Mouse (Mus musculus): ENCODE measurements around the gene Tmem30a.

DNA sequence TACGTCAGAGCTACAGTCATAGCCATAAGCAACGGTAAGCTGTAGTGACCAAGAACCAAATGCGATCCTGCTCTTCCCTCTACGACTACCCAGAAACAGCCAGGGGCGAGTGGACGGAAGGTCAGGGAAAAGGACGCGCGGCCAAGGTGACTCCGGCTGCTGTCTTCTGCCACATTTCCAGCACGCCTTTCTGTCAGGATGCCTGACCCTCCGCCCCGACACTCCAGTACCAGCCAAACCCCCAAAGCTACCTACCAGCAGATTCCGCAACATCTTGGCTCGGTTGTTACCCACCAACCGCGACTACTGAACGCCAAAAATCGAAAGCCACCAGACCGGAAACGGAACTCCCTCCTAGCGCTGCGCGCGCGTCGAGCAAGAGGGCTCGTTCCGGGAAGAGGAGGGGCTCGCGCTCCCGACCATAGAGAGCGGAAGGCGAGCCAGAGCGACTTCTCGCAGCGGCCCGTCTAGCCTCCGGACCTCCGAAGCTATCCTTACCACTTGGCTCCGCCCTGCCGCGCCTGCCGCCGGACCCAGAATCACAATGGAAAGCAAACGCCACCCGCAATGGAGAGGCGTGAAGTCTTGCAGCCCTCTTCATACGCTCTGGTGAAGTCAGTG is 33.8 kb downstream of the Tmem30a start, which contains the start of gene Cox7a2:
- no peak for TF ChIP-seq CTCF (conservative IDR thresholded peaks at IDR 0.05; ENCODE audit: low read length)
- no peak for TF ChIP-seq NANOG (IDR thresholded peaks at IDR 0.05; ENCODE audit: borderline replicate concordance, low read length)
